Mouse (Mus musculus) intestine, embryonic 15.5 days (tissue): ENCODE data around the gene Nhsl2. TPM values are rescaled to one million over a fixed set of nuclear protein-coding genes. Genes with fewer than 3 reads are reported as not detected.
A peak's percentile ranks its signal among the peaks of the same experiment; 100 is the strongest.

Source experiments
- ATAC-seq: fragments of 200-750 bp; cut with Nextera tagmentation; 2 replicates; pipeline ENCODE4 v1.8.0; 2017; ENCODE audit warnings: moderate TSS enrichment, moderate library complexity
- H3K27ac ChIP-seq: fragments of 300-500 bp; sonication (generic); 2 replicates; pipeline ENCODE4 v1.5.1; 2015; ENCODE audit warnings: mild to moderate bottlenecking, inconsistent platforms
- H3K27me3 ChIP-seq: fragments of 300-500 bp; sonication (generic); replicated peaks from 2 replicates; pipeline ENCODE4 v1.6.1; 2015; ENCODE audit warnings: inconsistent platforms
- H3K36me3 ChIP-seq: fragments of 300-500 bp; sonication (generic); 2 replicates; pipeline ENCODE4 v1.6.1; 2015; ENCODE audit warnings: inconsistent platforms
- H3K4me1 ChIP-seq: fragments of 300-500 bp; sonication (generic); replicated peaks from 2 replicates; pipeline ENCODE4 v1.6.1; 2015; ENCODE audit warnings: inconsistent platforms
- H3K4me2 ChIP-seq: fragments of 300-500 bp; sonication (generic); replicated peaks from 2 replicates; pipeline ENCODE4 v1.6.1; 2015; ENCODE audit warnings: mild to moderate bottlenecking, inconsistent platforms
- H3K4me3 ChIP-seq: fragments of 300-500 bp; sonication (generic); replicated peaks from 2 replicates; pipeline ENCODE4 v1.5.1; 2015; ENCODE audit warnings: inconsistent platforms
- H3K9ac ChIP-seq: fragments of 300-500 bp; sonication (generic); 2 replicates; pipeline ENCODE4 v1.6.1; 2015; ENCODE audit warnings: inconsistent platforms
- H3K9me3 ChIP-seq: fragments of 300-500 bp; sonication (generic); 2 replicates; pipeline ENCODE4 v1.6.1; 2016; ENCODE audit warnings: inconsistent platforms
- WGBS: fragments of 180-500 bp; shearing (Covaris S2); methylation state at CpG from one replicate; pipeline ENCODE4 v1.1.7; 2015; 5-methylcytosine and 5-hydroxymethylcytosine counted together
- polyA plus RNA-seq: library from polyadenylated mRNA; unstranded; fragments of >200 nt; fragmentation: Nextera tagmentation; extraction: Ambion mirVana; gene quantifications from 2 replicates; pipeline ENCODE4 v1.2.1, GENCODE M21; 2015

Nhsl2 gene
- polyA plus RNA-seq, 1 experiment from 2014 or later, result 10.4 TPM

DNA sequence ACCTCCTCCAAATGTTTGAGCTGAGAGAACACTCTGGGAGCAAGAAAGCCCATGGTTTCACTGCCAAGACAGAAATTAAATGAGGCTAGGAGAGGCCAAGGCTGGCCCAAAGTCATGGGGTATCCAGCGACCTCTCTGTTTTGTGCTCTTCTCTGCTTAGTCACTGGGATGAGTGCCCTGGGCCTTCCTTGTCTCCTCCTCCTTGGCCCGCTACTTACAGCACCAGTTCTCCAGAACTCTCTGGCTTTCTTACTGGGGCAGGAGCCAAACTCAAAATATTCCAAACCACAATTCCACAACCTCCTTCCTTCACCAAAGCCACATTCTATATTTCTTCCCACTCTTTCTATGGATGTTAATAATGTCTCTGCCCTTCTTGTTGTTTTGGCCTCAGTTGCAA, 147.5 kb downstream of the Nhsl2 start:
- 86% methylated on average over 2 of the region's 2 CpGs for WGBS
- H3K27me3 ChIP-seq, result no peaks in the 10 kb centered on the region
- no peak overlapping the region for H3K4me2 ChIP-seq
- no peak overlapping the region for H3K4me3 ChIP-seq
- H3K9ac ChIP-seq, result no peak overlapping the region
- no peaks in the 10 kb centered on the region for H3K36me3 ChIP-seq
- no peak overlapping the region for H3K27ac ChIP-seq
- no peak for ATAC-seq
- H3K9me3 ChIP-seq, result no peaks in the 10 kb centered on the region
- H3K4me1 ChIP-seq, result no peaks in the 10 kb centered on the region

DNA sequence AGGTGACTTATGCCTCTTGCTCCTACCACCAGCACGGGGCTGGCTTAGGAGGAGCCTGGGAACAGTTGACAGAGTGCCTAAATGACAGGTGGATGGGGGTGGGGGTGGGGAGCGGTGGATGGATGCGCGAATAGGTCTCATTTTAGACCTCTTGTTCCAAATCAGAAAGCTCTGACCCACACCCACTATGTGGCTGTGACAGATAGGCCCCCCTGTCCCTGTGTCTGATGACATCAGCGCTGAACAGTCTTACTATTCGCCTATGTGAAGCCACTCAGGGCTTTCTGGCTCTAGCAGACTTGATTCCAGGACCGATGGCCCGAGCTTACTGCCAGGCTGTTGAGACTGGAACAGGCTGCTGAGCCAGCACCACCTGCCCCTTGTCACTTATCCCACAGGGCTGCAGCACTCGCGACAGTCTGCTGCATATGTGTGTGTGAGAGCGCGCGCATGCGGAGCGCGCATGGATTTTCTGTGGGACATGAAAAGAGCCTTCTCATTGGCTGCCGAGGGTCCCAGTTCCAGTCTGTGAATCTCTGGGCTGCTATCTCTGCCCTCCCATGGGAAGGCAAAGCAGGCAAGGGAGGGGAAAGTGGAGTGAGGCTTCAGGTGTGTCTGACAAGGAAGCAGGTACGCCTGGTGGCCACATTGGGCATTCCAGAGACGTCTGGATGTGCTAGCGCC, 154.6 kb downstream of the Nhsl2 start:
- peaks cover 10% of the 10 kb centered on the region; the same call in 1 of the 2 replicates for H3K27me3 ChIP-seq
- 34% methylated on average over 20 of the region's 20 CpGs for WGBS
- H3K9ac ChIP-seq, result no peak overlapping the region

DNA sequence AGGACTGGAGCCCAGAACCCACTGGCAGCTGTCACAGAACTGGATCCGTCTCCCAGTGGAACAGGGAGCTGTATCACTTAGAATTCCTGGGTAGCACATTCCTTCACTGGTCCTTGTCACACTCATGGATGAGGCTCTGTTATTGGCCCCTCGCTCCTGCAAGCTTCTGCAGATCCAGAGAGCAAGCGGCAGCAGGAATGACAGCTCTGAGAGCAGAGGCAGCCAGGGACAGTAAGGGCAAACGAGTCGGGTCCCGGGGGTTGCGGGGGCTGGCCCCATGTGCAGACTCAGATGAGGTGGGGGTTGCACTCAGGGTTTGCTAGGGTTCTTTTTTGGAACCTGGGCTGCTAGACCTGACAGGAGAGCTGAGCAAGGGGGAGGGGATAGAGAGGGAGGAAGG, 155.2 kb downstream of the Nhsl2 start:
- H3K4me1 ChIP-seq, result 0 out of 2 replicates have a peak, but pooled peaks cover 3% of the 10 kb centered on the region
- no peaks in the 10 kb centered on the region for H3K36me3 ChIP-seq
- H3K4me3 ChIP-seq, result peak overlapping the region; percentile 7; the same call in 1 of the 2 replicates
- 29% methylated on average over 7 of the region's 7 CpGs for WGBS
- H3K4me2 ChIP-seq, result peak overlapping the region; percentile 60
- H3K9me3 ChIP-seq, result no peaks in the 10 kb centered on the region
- H3K27me3 ChIP-seq, result peaks cover 10% of the 10 kb centered on the region; the same call in 1 of the 2 replicates
- 0 out of 2 replicates have a peak, but pooled peaks have one; percentile 12 for ATAC-seq
- H3K27ac ChIP-seq, result no peak overlapping the region
- H3K9ac ChIP-seq, result no peak overlapping the region

More for the DNA sequence above, 154.6 kb downstream of the Nhsl2 start:
- Histone ChIP-seq H3K4me1 (0 out of 2 replicates have a peak, but pooled peaks cover 3% of the 10 kb centered on the region), H3K36me3 (no peaks in the 10 kb centered on the region), H3K27ac (no peak overlapping the region), H3K4me3 (peak overlapping the region; percentile 7; the same call in 1 of the 2 replicates), H3K4me2 (peak overlapping the region; percentile 60), H3K9me3 (no peaks in the 10 kb centered on the region)
- ATAC-seq, result peak; percentile 48; the same call in 1 of the 2 replicates

DNA sequence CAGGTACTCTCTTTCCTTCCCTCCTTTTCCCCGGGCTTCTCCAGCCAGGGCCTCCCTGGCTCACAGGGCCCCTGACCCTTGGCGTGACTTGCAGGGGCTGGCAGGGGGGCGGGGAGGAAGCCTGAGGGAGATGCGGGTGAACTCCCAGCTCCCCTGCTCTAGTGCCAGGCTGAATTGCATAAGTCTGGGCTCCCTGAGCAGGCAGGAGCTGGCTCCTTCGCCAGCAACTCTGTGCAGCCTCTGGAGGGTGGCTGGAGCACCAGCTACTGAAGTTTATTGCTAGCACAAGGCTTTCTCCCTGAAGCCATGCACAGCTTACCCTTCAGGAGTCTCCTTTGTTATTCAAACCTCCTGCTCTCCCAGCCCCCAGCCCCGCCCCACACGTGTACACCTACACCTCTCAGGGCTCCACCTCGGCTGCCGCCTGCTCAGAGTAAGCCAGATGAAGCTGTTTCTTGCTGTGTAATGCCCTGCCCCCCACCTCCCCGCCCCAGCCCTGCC, 156.0 kb downstream of the Nhsl2 start:
- peak; percentile 85 for ATAC-seq
- 13% methylated on average over 8 of the region's 10 CpGs for WGBS
- H3K27ac ChIP-seq, result no peak overlapping the region
- H3K9ac ChIP-seq, result no peak overlapping the region
- no peaks in the 10 kb centered on the region for H3K36me3 ChIP-seq
- peak overlapping the region; percentile 15 for H3K4me3 ChIP-seq
- H3K9me3 ChIP-seq, result no peaks in the 10 kb centered on the region
- 0 out of 2 replicates have a peak, but pooled peaks cover 3% of the 10 kb centered on the region for H3K4me1 ChIP-seq
- peak overlapping the region; percentile 51 for H3K4me2 ChIP-seq
- H3K27me3 ChIP-seq, result peaks cover 10% of the 10 kb centered on the region; the same call in 1 of the 2 replicates

DNA sequence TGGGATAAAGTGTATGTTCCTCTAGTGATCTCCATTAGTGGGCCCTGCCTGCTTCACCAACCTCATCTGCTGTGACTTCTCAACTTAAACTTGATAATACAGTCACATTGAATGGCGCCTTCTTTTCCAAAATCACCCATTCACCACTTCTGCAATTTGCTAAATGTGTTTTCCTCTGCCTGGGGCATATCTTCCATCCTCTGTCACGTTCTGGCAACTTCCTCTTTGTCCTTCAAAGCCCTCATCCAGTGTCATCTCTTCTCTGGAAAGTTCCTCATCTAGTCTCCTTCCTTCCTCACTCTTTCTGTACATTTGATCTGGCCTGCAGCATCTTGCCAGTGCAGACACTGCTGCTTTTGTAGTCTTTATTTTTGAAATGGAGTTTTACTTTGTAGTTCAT, 158.8 kb downstream of the Nhsl2 start:
- no peak for ATAC-seq
- peaks cover 10% of the 10 kb centered on the region; the same call in 1 of the 2 replicates for H3K27me3 ChIP-seq
- no peak overlapping the region for H3K9ac ChIP-seq
- 61% methylated on average over 2 of the region's 2 CpGs for WGBS
- H3K4me2 ChIP-seq, result no peak overlapping the region
- H3K27ac ChIP-seq, result no peak overlapping the region
- H3K9me3 ChIP-seq, result no peaks in the 10 kb centered on the region
- H3K4me1 ChIP-seq, result 0 out of 2 replicates have a peak, but pooled peaks cover 3% of the 10 kb centered on the region
- no peak overlapping the region for H3K4me3 ChIP-seq
- no peaks in the 10 kb centered on the region for H3K36me3 ChIP-seq

DNA sequence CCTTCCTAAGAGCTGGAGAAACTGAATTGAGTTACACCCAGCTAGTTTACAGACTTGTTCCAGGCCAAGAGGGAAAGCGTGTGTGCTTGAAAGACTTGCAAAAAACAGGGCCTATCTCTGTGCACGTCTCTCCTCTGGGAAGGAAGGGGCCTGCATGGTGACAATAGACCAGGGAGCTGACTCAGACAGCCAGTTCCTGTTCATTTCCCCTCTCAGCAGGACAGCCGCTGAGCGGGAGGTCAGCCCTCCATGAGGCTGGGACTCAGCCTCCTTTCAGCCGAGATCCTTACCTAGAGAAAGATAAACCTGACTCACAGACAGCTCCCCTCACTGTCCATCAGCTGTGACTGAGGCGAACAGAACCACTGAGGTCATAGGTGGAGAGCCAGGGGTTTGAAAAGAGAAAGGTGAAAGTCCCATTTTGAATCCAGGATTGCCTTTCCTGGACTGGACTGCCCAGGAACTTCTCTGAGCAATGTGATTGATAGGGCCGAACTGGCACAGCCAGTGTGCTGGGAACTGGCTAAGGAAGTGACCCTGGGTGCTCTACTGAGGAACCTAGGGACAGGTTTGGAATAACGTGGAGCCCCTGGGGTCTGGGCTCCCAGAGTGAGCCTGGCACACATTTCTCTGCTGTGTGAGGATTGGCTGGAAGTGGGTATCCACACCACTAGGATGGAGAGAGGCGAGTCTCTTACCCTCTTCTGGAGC, 168.2 kb downstream of the Nhsl2 start:
- Histone ChIP-seq H3K4me1 (no peaks in the 10 kb centered on the region), H3K36me3 (no peaks in the 10 kb centered on the region), H3K27ac (no peak overlapping the region), H3K27me3 (no peaks in the 10 kb centered on the region; the same call in 1 of the 2 replicates), H3K4me3 (no peak overlapping the region), H3K4me2 (no peak overlapping the region), H3K9ac (no peak overlapping the region), H3K9me3 (no peaks in the 10 kb centered on the region)
- WGBS, result 44% methylated on average over 9 of the region's 9 CpGs
- ATAC-seq, result no peak

DNA sequence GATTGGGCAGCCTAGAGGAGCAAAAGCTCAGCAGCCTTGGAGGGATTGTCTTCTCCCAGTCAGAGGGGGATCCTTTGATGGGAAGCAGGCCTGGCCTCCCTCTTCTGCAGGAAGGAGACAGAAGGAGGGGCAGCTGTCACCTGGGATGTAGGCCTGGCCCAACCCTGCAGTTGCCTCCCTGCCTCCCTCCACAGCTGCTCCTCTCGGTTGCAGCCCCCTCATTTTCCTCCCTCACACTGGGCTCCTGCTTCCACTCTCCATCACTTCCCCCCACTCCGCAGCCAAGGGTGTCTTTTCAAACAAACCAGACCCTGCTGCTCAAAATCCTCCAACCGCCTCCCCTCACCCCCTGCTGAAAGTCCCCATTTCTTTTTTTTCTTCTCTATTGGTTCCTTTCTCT, 169.7 kb downstream of the Nhsl2 start:
- H3K9ac ChIP-seq, result no peak overlapping the region
- no peak overlapping the region for H3K4me3 ChIP-seq
- H3K36me3 ChIP-seq, result no peaks in the 10 kb centered on the region
- WGBS, result 40% methylated on average over 3 of the region's 3 CpGs
- H3K4me1 ChIP-seq, result no peaks in the 10 kb centered on the region
- ATAC-seq, result peak; percentile 68
- H3K9me3 ChIP-seq, result no peaks in the 10 kb centered on the region
- H3K27ac ChIP-seq, result no peak overlapping the region
- no peaks in the 10 kb centered on the region; the same call in 1 of the 2 replicates for H3K27me3 ChIP-seq
- H3K4me2 ChIP-seq, result no peak overlapping the region

DNA sequence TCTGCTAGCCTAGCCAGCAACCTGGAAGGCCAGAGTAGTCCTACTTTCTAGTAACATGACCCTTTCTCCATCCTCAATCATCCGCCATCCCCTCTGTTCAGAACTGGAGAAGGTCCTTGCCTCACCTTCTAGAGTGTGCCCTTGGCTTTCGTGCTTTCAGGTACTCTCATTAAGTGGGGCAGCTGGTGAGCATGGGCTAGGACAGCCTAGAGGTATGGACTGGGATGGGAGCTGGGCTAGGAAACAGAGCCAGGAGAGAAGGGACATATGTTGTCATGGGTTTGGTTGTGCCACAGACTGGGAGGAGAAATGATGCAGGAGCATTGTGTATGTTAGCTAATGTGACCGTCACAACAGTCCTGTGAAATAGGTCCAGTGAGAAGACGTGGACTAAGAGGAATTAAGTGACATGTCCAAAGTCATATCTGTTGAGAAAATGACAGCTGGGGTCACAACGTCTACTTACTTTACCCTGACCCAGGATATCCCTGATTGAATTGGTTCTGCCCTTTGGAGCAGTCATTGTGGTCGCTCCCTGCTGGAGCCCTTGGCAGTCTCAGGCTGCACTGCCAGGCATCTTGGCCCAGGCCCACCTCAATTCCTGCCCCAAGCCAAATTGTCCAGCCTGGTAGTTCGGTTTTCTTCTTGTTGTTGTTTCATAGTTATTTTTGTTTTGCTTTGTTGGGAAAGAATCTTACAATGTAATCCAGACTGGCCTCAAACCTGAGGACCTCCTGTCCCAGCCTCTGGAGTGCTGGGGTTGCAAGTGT, 170.5 kb downstream of the Nhsl2 start:
- Histone ChIP-seq H3K9me3 (no peaks in the 10 kb centered on the region), H3K4me3 (no peak overlapping the region), H3K36me3 (no peaks in the 10 kb centered on the region), H3K4me2 (no peak overlapping the region), H3K4me1 (no peaks in the 10 kb centered on the region), H3K27me3 (no peaks in the 10 kb centered on the region; the same call in 1 of the 2 replicates), H3K27ac (no peak overlapping the region), H3K9ac (no peak overlapping the region)
- 73% methylated on average over 7 of the region's 7 CpGs for WGBS
- no peak for ATAC-seq

DNA sequence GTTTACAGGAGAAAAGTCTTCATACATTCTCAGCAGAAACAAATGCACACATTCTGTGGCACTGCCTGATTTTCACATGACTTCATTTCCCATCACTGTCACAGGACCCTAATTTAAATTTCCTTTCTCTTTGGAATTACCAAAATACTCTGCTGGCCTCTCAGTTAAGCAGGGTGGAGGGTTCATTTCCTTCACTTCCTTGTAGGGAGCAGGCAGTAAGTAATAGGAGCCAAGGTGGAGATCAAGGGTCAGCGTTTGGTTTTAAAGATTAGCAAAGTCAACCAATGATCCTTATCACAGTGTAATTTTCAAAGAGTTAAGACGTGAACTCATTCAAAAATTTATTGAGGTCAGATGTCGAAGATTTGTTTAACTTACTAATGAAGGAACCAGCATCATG, 175.8 kb downstream of the Nhsl2 start:
- H3K4me2 ChIP-seq, result no peak overlapping the region
- 51% methylated on average over 3 of the region's 3 CpGs for WGBS
- no peaks in the 10 kb centered on the region for H3K9me3 ChIP-seq

DNA sequence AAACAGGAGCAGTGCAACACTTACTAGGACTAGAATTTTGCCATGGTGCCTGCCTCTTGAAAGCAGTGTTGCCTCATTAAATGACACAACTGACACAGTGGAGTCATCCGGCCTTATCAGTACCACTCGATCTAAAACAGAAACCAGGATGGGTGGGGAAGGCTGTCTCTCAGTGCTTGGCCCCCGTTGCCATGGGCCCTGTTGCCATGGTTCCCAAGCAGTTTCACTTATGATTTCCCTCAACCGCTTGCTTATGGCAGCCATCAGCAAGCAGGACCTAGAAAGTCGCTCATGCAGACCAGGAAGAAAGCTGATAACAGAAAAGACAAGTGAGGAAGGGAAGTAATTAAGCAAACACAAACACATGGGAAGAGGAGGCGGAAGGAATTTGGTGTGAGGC, 182.7 kb downstream of the Nhsl2 start:
- Histone ChIP-seq H3K9me3 (no peaks in the 10 kb centered on the region), H3K36me3 (no peaks in the 10 kb centered on the region), H3K27ac (no peak overlapping the region), H3K4me1 (no peaks in the 10 kb centered on the region), H3K9ac (no peak overlapping the region), H3K27me3 (no peaks in the 10 kb centered on the region), H3K4me3 (no peak overlapping the region), H3K4me2 (no peak overlapping the region)
- WGBS, result 43% methylated on average over 6 of the region's 6 CpGs
- no peak for ATAC-seq

More for the DNA sequence above, 175.8 kb downstream of the Nhsl2 start:
- H3K4me1 ChIP-seq, result no peaks in the 10 kb centered on the region
- no peak overlapping the region for H3K27ac ChIP-seq
- ATAC-seq, result peak; percentile 39; the same call in 1 of the 2 replicates
- H3K36me3 ChIP-seq, result no peaks in the 10 kb centered on the region
- no peak overlapping the region for H3K9ac ChIP-seq
- no peak overlapping the region for H3K4me3 ChIP-seq
- no peaks in the 10 kb centered on the region; the same call in 1 of the 2 replicates for H3K27me3 ChIP-seq

DNA sequence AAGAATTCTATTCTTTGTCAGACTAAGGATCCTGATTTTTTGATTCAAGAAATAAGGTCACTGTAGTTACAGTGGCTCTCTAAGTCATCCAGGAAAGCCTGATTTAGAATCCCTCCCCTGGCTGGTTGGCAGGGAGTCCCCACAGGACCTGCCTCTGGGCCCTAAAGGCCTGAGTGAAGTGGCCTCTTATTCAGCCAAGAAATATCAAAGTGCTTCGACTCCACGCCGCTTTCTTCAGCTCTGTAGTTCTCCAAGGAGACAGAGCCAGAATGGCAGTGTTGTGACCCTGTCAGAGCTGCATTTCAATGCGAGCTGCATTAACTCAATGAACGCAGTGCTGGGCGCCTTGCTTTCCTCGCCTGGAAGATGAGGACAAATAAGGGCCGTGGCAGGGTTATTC, 183.2 kb downstream of the Nhsl2 start:
- 83% methylated on average over 8 of the region's 8 CpGs for WGBS
- Histone ChIP-seq H3K4me3 (no peak overlapping the region), H3K4me1 (no peaks in the 10 kb centered on the region), H3K9ac (no peak overlapping the region), H3K27ac (no peak overlapping the region), H3K36me3 (no peaks in the 10 kb centered on the region), H3K9me3 (no peaks in the 10 kb centered on the region), H3K27me3 (no peaks in the 10 kb centered on the region), H3K4me2 (no peak overlapping the region)
- ATAC-seq, result no peak

DNA sequence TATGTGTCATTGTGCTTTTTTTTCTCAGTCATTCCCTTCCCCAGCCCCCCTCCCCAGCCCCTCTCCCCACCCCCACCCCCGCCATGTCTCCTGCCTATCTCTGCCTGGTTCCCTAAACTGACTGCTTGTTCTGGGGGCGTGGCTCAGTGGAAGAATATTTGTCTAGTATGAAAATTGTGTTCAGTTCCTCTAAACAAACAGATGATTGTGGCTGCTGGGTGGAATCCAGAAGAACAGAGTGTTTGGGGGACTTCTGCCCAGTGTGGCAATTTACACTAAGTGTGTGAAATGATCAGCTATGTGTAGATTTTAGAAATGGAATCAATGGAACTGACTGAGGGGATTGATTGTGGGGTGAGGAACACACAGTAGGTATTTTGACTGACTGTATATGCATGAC, 184.4 kb downstream of the Nhsl2 start:
- no peak overlapping the region for H3K9ac ChIP-seq
- no peaks in the 10 kb centered on the region for H3K27me3 ChIP-seq
- WGBS, result 69% methylated on average over 2 of the region's 2 CpGs
- H3K4me1 ChIP-seq, result no peaks in the 10 kb centered on the region
- H3K27ac ChIP-seq, result no peak overlapping the region
- H3K9me3 ChIP-seq, result no peaks in the 10 kb centered on the region
- H3K36me3 ChIP-seq, result no peaks in the 10 kb centered on the region
- no peak overlapping the region for H3K4me3 ChIP-seq
- ATAC-seq, result no peak
- no peak overlapping the region for H3K4me2 ChIP-seq
